Mouse (Mus musculus) liver, embryonic 14.5 days (tissue): ENCODE results near the gene Zfp827. TPM values are rescaled to one million over a fixed set of nuclear protein-coding genes. Genes with fewer than 3 reads are reported as not detected.

ENCODE experiments used
- ATAC-seq: fragments of 200-750 bp; cut with Nextera tagmentation; 2 replicates; pipeline ENCODE4 v1.8.0; 2017; ENCODE audit warnings: moderate number of reproducible peaks, mild to moderate bottlenecking, moderate library complexity; ENCODE audit not compliant: insufficient read depth
- DNase-seq, 3 experiments: peaks; one replicate each; pipeline ENCODE4 v3.0.0-alpha.2; 2012 to 2013; ENCODE audit warnings: low read depth in 3 of 3, low spot score in 3 of 3
- H3K27ac ChIP-seq: fragments of 300-500 bp; sonication (generic); 2 replicates; pipeline ENCODE4 v1.5.1; 2014; ENCODE audit warnings: moderate library complexity, mild to moderate bottlenecking, control low read depth, inconsistent platforms
- H3K27me3 ChIP-seq: fragments of 300-500 bp; sonication (generic); 2 replicates; pipeline ENCODE4 v1.6.1; 2014; ENCODE audit warnings: mild to moderate bottlenecking, low read length, moderate library complexity; ENCODE audit not compliant: control insufficient read depth, insufficient read depth
- H3K36me3 ChIP-seq: fragments of 300-500 bp; sonication (generic); replicated peaks from 2 replicates; pipeline ENCODE4 v1.6.1; 2014; ENCODE audit warnings: low read depth; ENCODE audit not compliant: control insufficient read depth, insufficient read depth
- H3K4me1 ChIP-seq, 2 experiments: fragments of 200-500 bp in 1 of 2; fragments of 300-500 bp in 1 of 2; sonication (generic) in 1 of 2; replicated peaks; 2 replicates each; pipeline ENCODE4 v1.6.1; 2012 to 2014; ENCODE audit warnings: antibody characterized with exemption in 1 of 2, inconsistent platforms in 1 of 2, low read length in 1 of 2; ENCODE audit not compliant: control insufficient read depth in 2 of 2, insufficient read depth in 2 of 2
- H3K4me2 ChIP-seq: fragments of 300-500 bp; sonication (generic); 2 replicates; pipeline ENCODE4 v1.6.1; 2014; ENCODE audit warnings: low read depth, mild to moderate bottlenecking, control low read depth, moderate library complexity
- H3K4me3 ChIP-seq, 2 experiments: fragments of 200-500 bp in 1 of 2; fragments of 300-500 bp in 1 of 2; sonication (generic) in 1 of 2; 2 replicates each; pipeline ENCODE4 v1.5.1; 2012 to 2014; ENCODE audit warnings: low read depth in 2 of 2, low read length in 2 of 2, mild to moderate bottlenecking in 2 of 2, control low read depth in 1 of 2, inconsistent platforms in 1 of 2, moderate library complexity in 1 of 2; ENCODE audit not compliant: insufficient read depth in 1 of 2
- H3K9ac ChIP-seq: fragments of 300-500 bp; sonication (generic); replicated peaks from 2 replicates; pipeline ENCODE4 v1.6.1; 2014; ENCODE audit warnings: mild to moderate bottlenecking, control low read depth, moderate library complexity
- H3K9me3 ChIP-seq: fragments of 300-500 bp; sonication (generic); 2 replicates; pipeline ENCODE4 v1.6.1; 2016; ENCODE audit warnings: low read length, mixed read lengths; ENCODE audit not compliant: control insufficient read depth
- CTCF ChIP-seq: IDR thresholded peaks from 2 replicates; pipeline ENCODE4 v1.5.1; 2016; ENCODE audit warnings: antibody characterized with exemption, low read depth, control low read depth
- EP300 ChIP-seq: IDR thresholded peaks from 2 replicates; pipeline ENCODE4 v1.6.1; 2016; ENCODE audit warnings: antibody characterized with exemption, low read depth
- WGBS: fragments of 180-500 bp; shearing (Covaris S2); extraction: QIAGEN DNeasy Blood & Tissue Kit; methylation state at CpG from one replicate; pipeline ENCODE4 v1.1.7; 2014; ENCODE audit not compliant: insufficient replicate concordance; 5-methylcytosine and 5-hydroxymethylcytosine counted together
- polyA plus RNA-seq, 2 experiments: library from polyadenylated mRNA; depleted of rRNA in 1 of 2; stranded (reverse) in 1 of 2; unstranded in 1 of 2; fragments of >200 nt; fragmentation: Nextera tagmentation in 1 of 2; extraction: Ambion mirVana in 1 of 2; gene quantifications; 2 replicates each; pipeline versions ENCODE4 v1.2.1 to v1.2.3; 2012 to 2014

Gene Zfp827
- polyA plus RNA-seq, 2 experiments = 0.63 to 1.1 TPM

- Histone ChIP-seq H3K27ac (no peak overlapping the region), H3K27me3 (no peaks in the 10 kb centered on the region), H3K4me1 (no peaks in the 10 kb centered on the region), H3K4me3 (no peak overlapping the region), H3K36me3 (no peaks in the 10 kb centered on the region), H3K9me3 (no peaks in the 10 kb centered on the region), H3K4me2 (no peak overlapping the region), H3K9ac (no peak overlapping the region)
- 75% methylated on average over 7 of the region's 7 CpGs for WGBS
- no peak for ATAC-seq
- no peak for DNase-seq
- TF ChIP-seq EP300 = no peak
- no peak for TF ChIP-seq CTCF
These were observed 66.9 kb downstream of the Zfp827 start for GRCm38 (mm10) chr8:79095162-79095561.

GRCm38 (mm10) chr8:79096970-79097369, 68.7 kb downstream of the Zfp827 start:
- no peaks in the 10 kb centered on the region for H3K4me1 ChIP-seq
- 65% methylated on average over 11 of the region's 11 CpGs for WGBS
- no peak overlapping the region for H3K4me2 ChIP-seq
- no peak overlapping the region for H3K4me3 ChIP-seq
- no peak for DNase-seq
- H3K9ac ChIP-seq = no peak overlapping the region
- ATAC-seq = no peak
- TF ChIP-seq EP300 (no peak), CTCF (no peak)
- no peaks in the 10 kb centered on the region for H3K9me3 ChIP-seq
- H3K27ac ChIP-seq = no peak overlapping the region
- H3K36me3 ChIP-seq = no peaks in the 10 kb centered on the region
- no peaks in the 10 kb centered on the region for H3K27me3 ChIP-seq

- Histone ChIP-seq H3K4me2 (no peak overlapping the region), H3K4me1 (peaks cover 0 to 4% of the 10 kb centered on the region in 2 experiments; a peak in 1 of 4 replicates), H3K9me3 (no peaks in the 10 kb centered on the region), H3K9ac (no peak overlapping the region), H3K36me3 (no peaks in the 10 kb centered on the region), H3K27me3 (no peaks in the 10 kb centered on the region), H3K27ac (no peak overlapping the region), H3K4me3 (no peak overlapping the region)
- no peak for DNase-seq
- ATAC-seq = no peak
- TF ChIP-seq EP300 (no peak), CTCF (no peak)
- 67% methylated on average over 4 of the region's 4 CpGs for WGBS
These were observed 74.5 kb downstream of the Zfp827 start for GRCm38 (mm10) chr8:79102707-79103106.

GRCm38 (mm10) chr8:79103185-79103878, 75.1 kb downstream of the Zfp827 start:
- Histone ChIP-seq H3K4me1 (peaks cover 0 to 4% of the 10 kb centered on the region in 2 experiments; a peak in 1 of 4 replicates), H3K4me3 (no peak overlapping the region), H3K9me3 (no peaks in the 10 kb centered on the region), H3K27me3 (no peaks in the 10 kb centered on the region), H3K27ac (no peak overlapping the region), H3K9ac (no peak overlapping the region), H3K4me2 (no peak overlapping the region), H3K36me3 (no peaks in the 10 kb centered on the region)
- TF ChIP-seq EP300 = no peak
- TF ChIP-seq CTCF = no peak
- DNase-seq = no peak
- no peak for ATAC-seq
- WGBS = 61% methylated on average over 14 of the region's 14 CpGs

GRCm38 (mm10) chr8:79103923-79104580, 75.8 kb downstream of the Zfp827 start:
- no peaks in the 10 kb centered on the region for H3K27me3 ChIP-seq
- WGBS = 54% methylated on average over 9 of the region's 9 CpGs

More at GRCm38 (mm10) chr8:79103923-79104580, 75.8 kb downstream of the Zfp827 start:
- H3K36me3 ChIP-seq = no peaks in the 10 kb centered on the region
- H3K9me3 ChIP-seq = no peaks in the 10 kb centered on the region
- H3K4me1 ChIP-seq = peaks cover 0 to 4% of the 10 kb centered on the region in 2 experiments; a peak in 1 of 4 replicates
- no peak overlapping the region for H3K27ac ChIP-seq
- TF ChIP-seq CTCF (no peak), EP300 (no peak)
- ATAC-seq = no peak
- no peak overlapping the region for H3K4me2 ChIP-seq
- no peak overlapping the region for H3K9ac ChIP-seq
- no peak for DNase-seq
- no peak overlapping the region for H3K4me3 ChIP-seq
